Mouse (Mus musculus) adrenal gland (tissue): ENCODE data around the gene Gm5475.

Experiments
- intact Hi-C: fragments of 180-260 bp; cut with DNase I; formaldehyde crosslinking; loops from one replicate; pipeline ENCODE4 v1.15.1; 2025

The Gm5475 gene

DNA sequence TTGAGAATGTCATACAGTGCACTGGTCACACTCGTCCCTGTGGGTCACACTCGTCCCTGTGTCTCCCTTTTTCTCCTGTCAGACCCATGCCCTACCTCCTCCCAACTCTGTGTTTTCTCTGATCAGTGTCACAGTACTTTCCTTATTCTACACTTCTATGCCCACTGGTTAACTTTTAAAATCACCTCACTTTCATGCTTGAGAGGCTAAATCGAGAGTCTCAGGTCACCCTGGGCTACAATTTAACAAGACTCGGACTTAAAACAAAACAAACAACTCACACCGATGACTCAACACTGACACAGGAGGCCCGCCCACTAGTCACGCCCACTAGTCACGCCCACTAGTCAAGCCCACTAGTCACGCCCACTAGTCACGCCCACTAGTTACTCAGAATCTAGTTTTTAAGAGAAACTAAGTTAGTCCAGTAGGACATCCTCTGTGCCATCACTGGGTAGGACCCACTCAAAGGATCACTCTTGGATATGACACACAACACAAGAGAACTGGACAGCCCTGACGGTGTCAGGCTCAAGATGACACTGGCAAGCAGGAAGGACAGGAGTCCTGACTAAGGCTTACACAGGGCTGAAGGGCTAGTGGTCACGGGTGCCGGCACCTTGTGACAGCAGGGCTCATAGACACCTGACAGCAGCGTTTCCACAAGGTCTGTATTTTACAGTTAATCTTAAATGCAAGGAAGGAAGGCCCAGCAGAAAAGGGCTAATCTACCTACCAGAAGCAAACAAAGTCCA lies 10.9 kb upstream of the Gm5475 start:
- intact Hi-C loops = no loop called here

DNA sequence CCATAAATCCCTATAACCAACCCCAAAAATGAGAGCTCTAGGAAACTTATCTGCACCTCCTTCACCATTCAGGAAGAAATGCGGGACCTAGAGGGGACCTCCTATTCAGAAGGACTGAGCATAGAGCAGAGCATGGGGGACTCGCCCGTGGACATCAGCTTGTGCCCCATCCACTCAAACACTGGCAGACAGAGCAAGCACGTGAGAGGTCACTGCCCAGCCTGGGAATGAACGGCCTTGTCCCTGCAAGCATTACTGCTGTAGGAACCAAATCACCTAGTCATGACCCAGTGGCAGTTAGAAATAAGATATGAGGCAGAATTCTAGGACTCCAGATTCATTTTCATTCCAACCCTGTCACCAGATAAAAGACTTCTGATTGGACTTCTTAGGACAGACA lies 10.2 kb upstream of the Gm5475 start:
- intact Hi-C loops = no loop called here

- intact Hi-C loops = no loop called here
Observed at GRCm38 (mm10) chr15:100413306-100413705, 8.6 kb upstream of the Gm5475 start.

- intact Hi-C loops = no loop called here
Observed at GRCm38 (mm10) chr15:100414011-100414410, 7.9 kb upstream of the Gm5475 start.

DNA sequence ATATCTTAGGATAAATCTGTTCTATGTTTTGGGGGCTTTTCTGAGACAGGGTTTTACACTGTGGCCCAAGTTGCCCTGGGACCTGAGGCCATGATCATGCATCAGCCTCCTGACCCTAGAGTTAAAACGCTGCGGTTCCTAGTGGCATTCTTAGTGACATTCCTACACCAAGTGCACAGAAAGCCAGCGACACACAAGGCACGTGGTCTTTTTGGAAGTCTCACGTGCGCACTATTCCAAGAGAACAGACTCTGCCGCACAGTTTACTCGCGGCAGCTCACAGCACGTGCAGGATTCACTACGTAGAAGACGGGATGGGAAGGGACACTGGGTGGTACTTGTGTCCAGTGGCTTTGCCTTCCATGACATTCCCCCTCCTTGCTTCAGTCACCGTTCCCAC lies 7.0 kb upstream of the Gm5475 start:
- intact Hi-C loops = no loop called here

GRCm38 (mm10) chr15:100415684-100416083 lies 6.3 kb upstream of the Gm5475 start:
- intact Hi-C loops = no loop called here

DNA sequence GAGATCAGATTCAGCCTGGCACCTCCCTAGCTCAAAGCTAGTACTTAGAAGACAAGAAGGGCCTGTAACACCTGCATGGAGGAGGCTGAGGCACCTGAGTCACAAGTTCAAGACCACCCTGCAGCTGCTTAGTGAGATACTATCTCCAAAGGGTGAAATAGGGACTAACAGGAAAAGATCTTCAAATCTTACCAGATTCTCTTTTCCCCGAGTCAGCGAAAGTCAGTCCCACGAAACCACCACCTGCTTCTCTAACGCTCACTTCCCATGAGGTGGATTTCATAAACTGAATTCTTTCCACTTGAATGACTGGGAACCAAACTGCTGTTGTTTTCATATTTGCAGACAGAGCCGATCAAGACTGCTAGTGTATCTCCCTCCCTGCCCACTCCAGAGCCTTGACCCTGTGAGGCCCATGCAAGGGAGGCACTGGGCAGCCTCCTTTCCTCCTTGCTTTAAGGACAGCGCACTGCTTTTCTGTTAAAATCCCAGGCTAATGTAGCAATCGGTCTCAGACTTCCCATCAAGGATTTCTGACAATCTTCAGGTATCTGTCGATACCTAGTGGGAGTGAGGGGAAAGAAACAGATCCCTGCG lies 4.0 kb upstream of the Gm5475 start:
- intact Hi-C loops = no loop called here

GRCm38 (mm10) chr15:100419311-100419710 lies 2.6 kb upstream of the Gm5475 start:
- intact Hi-C loops = no loop called here

DNA sequence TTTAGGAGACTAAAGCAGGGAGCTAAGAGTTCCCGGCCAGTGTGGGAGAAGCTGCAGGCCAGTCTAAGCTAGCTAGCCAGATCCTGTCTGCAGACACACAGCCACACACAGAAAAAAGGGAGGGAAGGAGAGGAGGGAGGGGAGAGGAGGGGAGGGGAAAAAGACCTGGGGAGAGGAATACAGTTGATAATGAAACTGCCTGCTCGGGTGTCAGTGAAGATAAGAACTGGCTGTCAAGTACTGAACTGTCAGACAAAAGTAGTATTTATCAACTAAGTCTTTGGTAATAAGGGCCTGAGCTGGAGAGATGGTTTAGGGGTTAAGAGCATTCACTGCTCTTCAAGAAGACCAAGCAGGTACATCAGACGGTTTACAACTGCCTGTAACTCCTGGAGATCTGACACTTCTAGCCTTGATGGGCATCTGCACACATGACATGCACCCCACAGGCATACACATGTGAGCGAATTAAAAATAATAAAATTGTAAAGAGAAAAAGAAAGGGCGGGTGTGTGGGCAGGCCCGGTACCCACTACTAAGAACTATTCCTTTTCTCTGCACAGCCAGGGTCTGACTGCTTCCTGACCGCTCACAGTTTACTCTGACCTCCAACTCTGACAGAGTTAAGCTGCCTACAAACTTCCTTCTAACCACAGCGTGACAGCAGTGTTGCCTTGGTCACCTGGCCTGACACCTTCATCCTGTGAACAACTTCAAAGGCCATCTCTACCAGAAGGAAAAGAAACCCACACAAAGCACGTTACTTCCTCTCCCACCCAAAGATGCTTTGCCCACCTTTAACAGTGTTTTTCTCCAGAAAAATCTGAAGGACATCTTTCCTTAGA lies 1.8 kb upstream of the Gm5475 start:
- intact Hi-C loops = no loop called here

DNA sequence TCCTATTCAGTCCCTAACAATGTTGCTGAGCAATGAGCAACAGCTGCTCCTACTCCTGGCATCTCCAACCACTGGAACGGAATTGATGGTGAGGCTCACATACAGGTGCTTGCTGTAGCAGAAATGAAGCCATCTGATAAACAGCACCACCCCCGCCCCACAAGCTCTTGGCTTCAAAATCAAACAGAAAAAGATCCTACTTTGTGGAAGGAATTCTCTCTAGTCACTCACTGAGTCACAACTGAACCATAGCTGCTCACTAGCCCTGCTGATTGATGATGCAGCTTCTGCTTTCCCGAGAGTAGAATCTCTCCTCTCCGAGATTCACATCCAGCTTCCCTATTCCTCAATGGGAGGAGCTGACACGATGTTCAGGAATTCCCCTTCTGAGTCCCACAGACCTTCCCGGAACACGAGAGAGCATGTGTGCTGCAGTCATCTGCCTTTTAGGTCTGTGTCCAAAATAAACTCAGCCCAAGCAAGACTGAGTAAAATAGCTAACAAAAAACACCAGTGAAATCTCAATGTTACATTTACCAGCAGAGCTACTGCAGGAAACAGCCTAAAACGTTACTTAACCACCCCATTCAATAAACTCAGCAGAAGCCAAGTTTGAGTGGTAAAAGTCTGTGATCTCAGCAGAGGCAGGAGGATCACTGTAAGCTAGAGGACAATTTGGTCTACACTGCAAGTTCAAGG lies 739 bp upstream of the Gm5475 start:
- intact Hi-C loops = no loop called here

DNA sequence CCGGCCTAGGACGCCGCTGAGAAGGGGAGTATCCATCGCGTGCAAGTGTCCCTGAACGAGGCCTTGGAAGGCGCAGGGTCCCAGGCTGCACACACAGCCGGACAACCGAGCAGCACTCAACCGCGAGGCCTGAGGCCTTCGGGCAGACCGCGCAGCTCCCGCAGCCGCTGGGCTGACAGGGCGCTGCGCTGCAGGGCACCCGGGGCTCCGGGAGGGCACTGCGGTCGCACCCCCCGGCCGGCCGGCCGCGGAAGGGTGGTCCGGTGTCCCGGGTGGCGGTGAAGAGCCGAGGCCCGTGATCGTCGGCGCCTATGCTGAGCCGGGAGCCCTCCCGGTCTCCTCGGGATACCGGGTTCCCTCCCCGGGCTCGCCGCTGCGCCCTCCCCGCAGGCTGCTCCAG lies 529 bp downstream of the Gm5475 start:
- intact Hi-C loops = no loop called here

DNA sequence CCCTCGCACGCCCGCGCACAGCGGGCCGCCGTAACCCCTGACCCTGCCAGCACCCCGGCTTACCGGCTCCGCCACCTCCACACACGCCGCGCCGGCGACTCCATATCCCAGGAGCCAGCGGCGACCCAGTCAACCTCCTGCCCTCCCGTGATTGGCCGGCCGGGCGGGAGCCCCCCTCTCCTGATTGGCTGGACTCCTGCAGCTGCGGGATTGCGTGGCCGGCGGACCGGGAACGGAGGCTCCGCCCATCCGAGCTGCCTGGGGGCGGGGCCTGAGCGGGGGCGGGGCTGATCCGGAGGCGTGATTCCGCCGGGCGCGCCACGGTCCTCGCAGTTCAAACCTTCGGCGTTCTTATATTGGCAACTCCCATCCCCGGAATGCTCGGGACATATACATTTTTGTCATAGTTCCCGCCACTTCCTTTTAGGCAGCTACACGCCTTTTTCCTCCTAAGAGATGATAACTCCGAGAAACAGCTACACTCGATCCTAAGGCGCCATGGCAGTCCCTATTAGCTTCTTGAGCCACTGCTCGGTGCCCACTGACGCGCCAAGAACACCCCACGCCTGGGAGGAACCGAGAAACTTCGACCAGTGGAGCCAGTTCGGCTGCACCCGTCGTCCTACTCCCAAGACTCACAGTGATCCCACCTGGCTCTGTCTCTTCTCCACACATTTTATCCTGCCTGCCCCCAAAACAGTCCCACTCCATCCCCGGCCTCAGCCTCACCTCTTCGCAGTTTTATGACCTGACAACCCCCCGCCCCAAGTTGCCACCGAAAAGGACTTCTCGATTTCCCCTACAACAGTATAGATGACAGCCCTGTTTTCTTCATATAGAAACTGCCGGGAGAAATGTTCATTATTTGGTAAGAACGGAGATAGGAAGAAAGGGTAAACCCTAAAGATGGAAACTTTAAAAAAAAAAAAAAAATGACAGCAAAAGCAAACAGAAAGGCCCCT lies 1.2 kb downstream of the Gm5475 start:
- intact Hi-C loops = no loop called here

- intact Hi-C loops = no loop called here
Observed at GRCm38 (mm10) chr15:100423916-100424315, 2.0 kb downstream of the Gm5475 start.

DNA sequence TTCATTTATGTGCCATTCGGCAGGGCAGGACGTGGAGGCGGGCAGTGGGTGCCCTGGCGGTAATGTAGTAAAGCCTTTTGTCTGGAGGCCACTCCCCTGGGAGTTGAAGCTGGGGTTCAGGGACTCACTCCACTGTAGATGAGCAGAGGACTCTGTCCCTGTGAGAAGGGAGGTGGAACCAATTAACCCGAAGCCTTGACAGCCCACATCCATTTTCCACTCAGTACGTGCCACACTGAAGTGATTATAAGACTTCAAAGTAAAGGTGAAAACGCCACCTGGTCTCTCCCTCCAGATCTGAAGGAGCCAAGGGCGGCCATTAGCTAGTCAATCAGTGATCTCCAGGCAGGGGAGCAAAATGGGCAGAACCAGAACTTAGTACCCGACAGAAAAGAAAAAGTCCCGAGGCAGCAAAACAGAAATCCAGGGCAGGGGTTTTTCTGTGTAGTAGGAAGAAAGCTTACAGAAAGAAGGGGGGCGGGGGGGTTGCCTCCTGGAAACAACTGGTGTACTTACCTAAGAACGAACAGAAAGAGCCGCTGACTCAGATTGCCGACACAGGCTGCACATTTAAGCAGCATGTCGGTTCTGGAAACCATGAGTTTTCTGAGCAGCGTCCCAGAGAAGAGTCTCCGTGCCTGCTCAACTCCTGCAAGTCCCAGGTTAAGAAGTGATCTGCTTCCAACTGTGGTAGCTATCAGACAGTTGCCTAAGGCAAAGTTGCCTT lies 2.6 kb downstream of the Gm5475 start, which contains the start of gene Slc11a2:
TSS of gene Slc11a2 (minus strand) at position 677 of the 727 bp plus-strand sequence.
- intact Hi-C loops = no loop called here

DNA sequence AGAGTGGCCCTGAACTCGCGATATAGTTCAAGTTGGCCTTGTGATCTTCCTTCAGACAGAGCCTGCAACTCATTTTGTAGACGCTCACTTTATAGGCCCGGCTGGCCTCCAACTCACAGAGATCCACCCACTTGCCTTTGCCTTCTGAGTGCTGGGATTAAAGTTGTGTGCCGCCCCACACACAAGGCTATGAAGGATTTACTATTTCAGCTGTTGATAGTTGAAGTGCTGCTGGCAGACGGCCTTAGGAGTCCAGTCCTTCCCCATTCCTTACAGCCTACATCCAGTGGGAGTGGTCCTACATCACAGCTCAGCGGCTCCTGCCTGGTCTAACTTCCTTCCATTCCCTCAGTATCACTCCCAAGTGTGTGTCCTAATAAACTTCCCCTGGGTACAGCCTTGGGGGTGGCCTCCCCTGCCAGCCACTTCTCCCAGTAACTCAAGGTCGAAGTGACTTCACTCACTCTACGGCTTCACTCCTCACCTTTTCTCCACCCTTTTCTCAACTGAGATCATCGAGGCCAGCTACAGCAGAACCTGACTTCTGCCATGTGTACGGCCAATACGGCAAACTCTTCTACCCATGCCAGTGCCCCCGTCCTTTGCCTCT lies 6.5 kb downstream of the Gm5475 start:
- intact Hi-C loops = no loop called here

DNA sequence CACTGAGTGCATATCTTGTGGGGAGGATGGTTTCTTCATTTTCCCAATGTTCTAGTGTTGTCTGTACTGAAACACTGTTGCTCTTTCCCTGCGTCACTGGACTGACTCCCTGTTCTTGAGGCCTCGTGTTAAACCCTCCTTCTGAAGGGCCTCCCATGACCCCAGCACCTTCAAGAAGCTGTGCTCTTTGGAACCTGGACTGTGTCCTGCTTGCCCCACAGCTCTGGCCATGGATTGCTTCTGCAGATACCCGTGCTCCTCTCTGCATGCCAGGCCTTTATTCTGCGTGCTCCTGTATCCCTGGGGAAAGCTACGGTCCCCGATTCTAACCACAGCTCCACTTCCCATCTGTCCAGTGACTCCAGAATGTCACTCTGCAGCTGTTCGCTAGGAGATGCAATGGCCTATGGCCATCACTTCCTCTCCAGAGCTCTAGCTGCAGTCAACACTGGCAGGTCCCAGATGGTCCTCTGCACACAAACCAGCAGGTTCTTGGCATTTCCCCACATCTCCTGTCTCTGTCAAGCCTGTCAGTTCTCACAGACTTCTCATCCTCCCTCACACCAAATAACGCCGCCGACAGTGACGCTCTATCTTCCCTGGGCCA lies 8.1 kb downstream of the Gm5475 start:
- intact Hi-C loops = no loop called here

DNA sequence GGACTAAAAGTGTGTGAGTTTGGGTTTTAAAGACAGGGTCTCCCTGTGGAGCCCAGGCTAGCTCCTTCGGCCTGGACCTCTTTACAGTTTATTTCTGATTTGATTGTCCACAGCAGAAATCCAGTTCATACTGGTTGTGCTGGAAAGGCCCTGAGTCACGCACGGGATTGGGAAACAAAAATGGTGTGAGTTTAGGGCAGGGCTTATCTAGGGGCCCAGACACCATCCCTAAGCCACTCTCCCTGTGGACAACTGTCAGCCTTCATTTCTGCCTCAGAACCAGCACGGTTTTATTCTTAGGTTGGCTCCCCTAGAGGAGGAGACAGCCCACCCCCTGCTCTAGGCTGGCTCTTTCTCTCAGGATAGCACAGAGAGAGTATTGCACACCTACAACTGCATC lies 11.3 kb downstream of the Gm5475 start:
- intact Hi-C loops = no loop called here

DNA sequence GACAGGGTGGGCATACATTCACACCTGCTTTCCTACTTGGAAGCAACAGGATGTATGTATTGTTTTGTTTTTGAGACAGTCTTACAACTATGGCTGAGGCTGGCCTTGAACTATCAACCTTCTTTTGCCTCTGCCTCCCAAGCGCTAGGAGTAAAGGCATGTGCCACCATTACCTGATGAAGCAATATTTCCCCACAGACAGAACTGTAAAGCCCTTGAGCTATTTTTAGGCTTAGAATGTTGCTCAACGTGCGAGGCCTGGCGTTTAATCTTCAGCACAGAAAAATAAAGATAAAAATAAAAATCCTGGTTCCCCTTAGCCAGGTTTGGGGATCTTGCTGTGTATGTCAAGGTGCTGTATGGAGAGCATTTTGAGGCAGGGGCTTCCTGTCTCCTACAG lies 14.2 kb downstream of the Gm5475 start:
- intact Hi-C loops = no loop called here

- intact Hi-C loops = no loop called here
Observed at GRCm38 (mm10) chr15:100436518-100436917, 14.6 kb downstream of the Gm5475 start.
